Mouse (Mus musculus) left cerebral cortex, adult 8-10 months (tissue): Measurements from ENCODE around the gene Txnrd1. TPM values are rescaled to one million over a fixed set of nuclear protein-coding genes. Genes with fewer than 3 reads are reported as not detected.
A peak's percentile ranks its signal among the peaks of the same experiment; 100 is the strongest.

Source experiments
- DNase-seq, 2 experiments: peaks; one replicate each; pipeline ENCODE4 v3.0.0; 2022; ENCODE audit warnings: low spot score in 2 of 2
- total RNA-seq, 4 experiments: library from RNA; stranded (reverse); gene quantifications; 2 replicates each; pipeline ENCODE4 v1.2.4; 2022

Txnrd1 gene
- 10 to 100 TPM; 44.4 to 54.4 (median 51.4) TPM for total RNA-seq

- no peak for DNase-seq
Observed at GRCm38 (mm10) chr10:82833926-82834325, at the start of gene Txnrd1. Gene Txnrd1, plus strand, starts transcription at chr10:82833951.

DNA sequence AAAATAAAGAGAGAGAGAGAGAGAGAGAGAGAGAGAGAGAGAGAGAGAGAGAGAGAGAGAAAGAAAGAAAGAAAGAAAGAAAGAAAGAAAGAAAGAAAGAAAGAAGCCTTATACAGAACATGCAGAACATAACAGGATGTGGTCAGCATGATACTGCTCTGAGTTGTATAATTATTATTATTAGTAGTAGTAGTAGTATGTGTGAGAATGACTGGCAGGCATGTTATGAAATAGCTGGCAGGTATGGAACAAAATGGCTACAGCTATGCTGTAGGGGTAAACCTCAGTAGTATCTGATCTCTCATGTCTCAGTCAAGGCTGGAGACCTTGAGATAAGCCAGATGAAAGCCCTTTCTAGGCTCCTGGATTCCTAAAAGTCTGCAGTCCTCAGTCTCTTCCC, 44.6 kb upstream of the Txnrd1 start:
- DNase-seq = no peak

GRCm38 (mm10) chr10:82790504-82790903, 43.2 kb upstream of the Txnrd1 start:
- no peak for DNase-seq

DNA sequence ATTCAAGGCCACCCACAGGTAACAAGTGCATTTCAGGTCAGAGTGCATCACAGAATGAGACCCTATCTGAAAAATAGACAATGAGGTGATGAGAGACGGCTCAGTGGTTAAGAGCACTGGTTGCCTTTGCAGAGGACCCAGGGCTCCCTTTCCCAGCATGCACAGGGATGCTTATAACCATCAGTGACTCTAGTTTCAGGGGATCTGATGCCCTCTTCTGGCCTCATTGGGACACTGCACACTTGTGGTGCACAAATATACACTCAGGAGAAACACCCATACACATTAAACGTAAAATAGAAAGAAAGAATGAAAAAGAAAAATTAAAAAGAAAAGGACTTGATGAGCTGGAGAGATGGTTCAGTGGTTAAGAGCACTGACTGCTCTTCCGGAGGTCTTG, 42.0 kb upstream of the Txnrd1 start:
- no peak for DNase-seq

GRCm38 (mm10) chr10:82792311-82792710, 41.4 kb upstream of the Txnrd1 start:
- no peak for DNase-seq

DNA sequence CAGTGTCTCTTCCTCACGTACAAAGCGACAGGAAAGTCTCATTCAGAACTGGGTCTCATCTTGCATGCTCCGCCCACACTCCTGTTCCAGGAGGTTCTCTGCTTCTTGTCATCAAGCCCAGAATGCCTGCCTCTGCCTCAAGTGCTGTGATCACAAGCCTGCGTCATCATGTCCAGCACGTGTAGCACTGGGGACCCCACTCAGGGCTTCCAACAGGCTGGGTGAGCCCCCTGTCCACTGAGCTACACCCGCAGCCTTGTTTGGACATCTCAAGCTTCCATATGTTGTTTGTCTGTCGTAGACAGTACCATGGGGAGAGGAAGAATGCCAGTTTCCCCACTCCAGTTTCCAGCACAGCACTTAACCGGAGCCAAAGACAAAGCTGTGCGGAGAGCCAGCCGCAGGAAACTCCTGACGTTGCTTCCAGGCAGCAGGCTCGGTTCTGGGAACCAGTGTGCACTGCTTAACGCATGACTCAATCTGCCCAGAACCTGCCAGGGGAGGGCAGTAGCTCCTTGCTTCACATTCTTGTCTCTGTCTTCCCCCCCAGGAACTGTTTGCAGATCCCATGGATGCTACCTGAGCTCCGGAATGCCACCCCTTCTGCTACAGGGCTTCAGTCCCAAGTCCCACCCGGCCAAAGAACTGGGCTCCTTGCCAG, 38.5 kb upstream of the Txnrd1 start:
- peak; percentile 39 to 84 for DNase-seq

DNA sequence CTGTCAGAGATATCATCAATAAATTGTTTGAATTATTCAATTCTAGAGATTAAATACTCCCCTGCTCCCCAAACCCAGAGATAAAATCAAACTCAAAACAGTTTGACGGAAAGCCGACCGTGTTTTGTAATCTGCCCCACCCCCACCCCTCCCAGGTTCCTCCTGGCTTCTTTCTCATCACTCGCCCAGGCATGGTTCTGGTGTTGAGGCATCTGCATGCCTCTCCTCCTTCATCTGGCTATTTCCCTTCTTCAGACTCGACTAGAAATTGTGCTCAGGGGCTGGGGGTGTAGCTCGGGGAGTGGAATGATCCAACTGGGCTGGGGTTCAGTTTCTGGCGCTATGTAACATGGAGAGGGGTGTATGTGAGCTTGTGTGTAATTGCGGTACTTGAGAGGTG, 38.0 kb upstream of the Txnrd1 start:
- no peak for DNase-seq

DNA sequence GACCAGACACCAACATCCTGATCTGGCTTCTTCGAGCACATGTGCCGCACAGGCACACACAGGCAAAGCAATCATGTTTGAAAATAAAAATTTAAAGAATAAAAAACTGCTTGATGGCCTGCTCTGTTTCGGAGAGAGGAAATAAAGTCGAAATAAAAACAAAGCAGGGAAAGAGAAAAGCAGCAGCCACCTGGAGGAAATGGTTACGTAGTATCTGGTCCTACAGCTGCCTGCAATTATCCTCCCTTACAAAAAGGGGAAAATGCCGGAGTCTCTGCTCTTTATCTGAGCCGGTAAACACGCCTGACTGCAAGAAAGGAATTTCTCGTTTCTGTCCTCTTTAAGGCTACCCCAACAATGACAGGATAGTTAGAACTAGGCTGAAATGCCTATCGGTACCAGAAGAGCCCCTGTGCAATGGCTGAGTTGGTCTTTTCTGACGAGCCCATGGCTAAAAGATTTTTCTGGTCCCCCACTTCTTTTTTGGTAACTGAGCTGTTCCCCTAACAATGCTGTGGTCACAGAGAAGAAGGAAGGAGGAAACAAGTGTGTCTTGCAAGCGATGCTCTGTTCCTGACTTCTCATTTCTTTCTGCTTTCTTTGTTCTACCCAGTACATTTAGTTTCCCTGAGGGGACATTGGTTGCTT, 37.2 kb upstream of the Txnrd1 start:
- peak in 1 of 2 experiments; percentile 33 for DNase-seq

- DNase-seq = no peak
Observed at GRCm38 (mm10) chr10:82797119-82797491, 36.6 kb upstream of the Txnrd1 start.

GRCm38 (mm10) chr10:82798312-82798933, 35.3 kb upstream of the Txnrd1 start:
- no peak for DNase-seq

DNA sequence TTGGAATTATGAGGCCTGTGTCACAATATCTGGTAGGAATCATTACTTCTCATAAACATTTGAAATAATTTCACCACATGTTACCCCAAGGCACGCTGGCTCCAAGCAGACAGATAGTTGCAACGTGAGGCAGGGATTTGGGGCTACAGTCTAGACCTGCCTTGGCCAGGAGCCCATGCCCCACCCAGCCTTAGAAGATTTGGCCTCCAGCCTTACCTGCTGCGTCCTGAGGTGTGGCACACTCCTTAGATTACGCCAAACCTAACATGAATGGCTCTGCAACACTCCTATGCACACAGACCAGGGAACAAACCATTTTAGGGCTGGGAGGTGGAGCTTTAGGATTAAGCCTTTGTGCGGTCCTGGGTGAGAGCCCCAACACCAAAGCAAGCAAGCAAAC, 33.7 kb upstream of the Txnrd1 start:
- no peak for DNase-seq

DNA sequence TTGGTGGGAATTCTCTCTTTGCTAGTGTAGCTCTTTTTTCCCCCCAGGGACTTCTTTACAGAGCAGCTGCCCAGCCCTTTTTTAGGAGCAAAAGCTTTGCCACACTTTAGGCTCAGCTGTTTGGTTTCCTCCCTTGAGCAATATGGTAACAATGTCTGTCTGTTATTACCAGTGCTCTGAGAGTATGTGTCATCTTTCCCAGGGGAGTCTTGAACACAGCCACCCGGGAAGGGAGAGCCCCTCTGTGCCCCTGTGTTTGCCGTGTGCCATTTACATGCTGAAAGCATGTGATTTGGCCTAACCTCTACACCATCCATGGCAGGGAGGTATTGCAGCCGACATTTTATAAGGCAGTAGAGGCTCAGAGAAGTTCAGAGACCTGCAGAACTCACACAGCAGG, 29.4 kb upstream of the Txnrd1 start:
- DNase-seq = no peak

DNA sequence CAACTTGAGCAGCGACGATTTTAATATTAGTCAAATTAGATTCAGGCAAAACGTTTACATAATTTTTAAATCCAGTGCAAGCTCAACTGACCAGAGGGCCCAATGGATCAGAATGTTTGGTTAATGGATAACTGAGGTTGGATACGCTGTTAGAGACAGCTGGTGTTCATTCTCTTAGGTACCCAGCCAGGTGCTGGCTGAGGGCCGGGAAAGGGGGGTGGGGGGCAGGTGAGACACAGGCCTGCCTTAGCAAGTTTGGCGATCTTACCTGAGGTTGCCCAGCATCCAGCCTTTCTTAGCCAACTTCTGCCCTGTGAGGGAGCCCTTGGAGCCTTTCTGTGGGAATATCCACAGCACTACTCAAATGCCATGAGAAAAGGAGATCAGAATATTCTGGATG, 28.6 kb upstream of the Txnrd1 start:
- no peak for DNase-seq

GRCm38 (mm10) chr10:82806414-82806813, 27.3 kb upstream of the Txnrd1 start:
- DNase-seq = no peak

DNA sequence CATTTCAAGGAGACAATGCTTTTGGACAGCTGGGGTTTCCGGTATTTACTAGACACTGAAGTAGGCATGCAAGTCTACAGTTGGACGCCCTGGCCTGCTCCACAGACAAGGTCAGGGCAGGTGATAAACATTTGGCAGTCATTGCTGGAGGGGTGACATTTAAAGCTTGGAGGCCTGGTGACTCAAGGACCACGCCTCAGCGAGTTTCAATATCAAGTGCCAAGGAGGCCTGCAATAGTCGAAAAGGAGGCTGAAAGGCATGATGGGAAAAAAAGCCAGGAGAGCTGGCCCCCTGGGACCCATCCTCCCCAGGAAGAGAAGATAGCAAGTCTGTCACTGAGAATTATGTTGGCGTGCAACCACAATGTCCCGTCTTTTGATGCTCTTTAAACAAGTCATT, 26.5 kb upstream of the Txnrd1 start:
- DNase-seq = no peak

DNA sequence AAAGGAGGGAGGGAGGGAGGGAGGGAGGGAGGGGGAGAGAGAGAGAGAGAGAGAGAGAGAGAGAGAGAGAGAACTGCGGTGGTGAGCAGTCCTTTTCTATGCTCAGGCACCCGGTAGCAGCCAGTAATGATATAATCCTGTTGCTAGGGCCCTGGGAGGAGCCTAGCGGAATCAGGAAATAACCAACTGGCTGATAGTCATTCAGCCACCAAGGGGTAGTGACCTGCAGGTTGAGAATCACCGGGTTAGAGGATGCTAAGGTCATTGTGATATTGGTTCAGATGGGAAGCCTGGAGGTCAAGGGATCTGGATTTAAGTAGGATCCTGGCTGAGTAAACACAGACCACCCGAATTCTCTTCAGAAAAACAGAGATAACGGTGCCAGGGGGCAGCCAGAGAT, 25.6 kb upstream of the Txnrd1 start:
- DNase-seq = no peak

GRCm38 (mm10) chr10:82808891-82809290, 24.9 kb upstream of the Txnrd1 start:
- no peak for DNase-seq

DNA sequence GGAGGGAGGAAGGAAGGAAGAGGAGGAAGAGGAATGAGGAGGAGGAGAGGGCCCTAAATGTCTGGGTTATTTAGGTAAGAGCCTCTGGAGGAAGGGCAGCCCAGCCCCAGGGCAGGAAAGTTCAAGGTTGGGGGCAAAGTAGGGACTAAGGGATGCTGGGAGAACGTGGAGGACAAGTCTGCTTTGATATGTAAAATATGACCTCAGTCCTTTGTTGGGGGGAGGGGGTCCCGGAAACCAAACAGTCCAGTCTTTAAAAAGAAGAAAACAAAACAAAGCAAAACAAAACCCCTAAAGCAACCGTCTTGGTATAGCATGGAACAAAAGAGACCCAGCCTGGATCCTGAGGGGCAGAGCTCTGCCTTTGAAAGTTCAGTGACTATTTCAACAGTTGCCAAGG, 24.4 kb upstream of the Txnrd1 start:
- no peak for DNase-seq

DNA sequence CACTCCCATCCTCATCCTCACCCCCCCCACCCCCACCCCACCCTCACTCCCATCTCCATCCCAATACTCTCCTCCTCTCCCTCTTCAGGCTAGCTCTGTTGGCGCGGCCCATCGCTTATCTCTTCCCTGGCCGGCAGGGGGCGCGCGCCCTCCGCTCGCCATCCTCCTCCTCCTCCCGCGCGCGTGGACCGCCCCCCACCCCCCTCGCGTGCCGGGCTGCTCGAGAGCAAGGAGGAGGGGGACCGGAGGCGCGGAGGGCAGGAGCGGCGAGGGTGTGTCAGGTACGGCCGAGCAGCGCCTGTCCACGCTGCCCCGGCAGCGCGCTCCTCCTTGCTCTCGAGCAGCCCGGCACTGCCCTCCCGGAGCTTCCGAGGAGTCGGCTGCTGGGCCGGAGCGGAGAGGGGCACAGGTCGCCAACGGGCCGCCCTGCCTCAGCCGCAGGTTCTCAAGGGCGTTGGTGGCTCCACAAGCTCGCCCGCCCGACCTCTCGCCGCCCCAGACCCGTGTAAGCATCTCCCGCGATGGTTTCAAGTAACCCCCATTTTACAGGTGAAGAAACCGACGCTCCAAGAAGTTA, 21.8 kb upstream of the Txnrd1 start:
- peak in 1 of 2 experiments; percentile 54 for DNase-seq

DNA sequence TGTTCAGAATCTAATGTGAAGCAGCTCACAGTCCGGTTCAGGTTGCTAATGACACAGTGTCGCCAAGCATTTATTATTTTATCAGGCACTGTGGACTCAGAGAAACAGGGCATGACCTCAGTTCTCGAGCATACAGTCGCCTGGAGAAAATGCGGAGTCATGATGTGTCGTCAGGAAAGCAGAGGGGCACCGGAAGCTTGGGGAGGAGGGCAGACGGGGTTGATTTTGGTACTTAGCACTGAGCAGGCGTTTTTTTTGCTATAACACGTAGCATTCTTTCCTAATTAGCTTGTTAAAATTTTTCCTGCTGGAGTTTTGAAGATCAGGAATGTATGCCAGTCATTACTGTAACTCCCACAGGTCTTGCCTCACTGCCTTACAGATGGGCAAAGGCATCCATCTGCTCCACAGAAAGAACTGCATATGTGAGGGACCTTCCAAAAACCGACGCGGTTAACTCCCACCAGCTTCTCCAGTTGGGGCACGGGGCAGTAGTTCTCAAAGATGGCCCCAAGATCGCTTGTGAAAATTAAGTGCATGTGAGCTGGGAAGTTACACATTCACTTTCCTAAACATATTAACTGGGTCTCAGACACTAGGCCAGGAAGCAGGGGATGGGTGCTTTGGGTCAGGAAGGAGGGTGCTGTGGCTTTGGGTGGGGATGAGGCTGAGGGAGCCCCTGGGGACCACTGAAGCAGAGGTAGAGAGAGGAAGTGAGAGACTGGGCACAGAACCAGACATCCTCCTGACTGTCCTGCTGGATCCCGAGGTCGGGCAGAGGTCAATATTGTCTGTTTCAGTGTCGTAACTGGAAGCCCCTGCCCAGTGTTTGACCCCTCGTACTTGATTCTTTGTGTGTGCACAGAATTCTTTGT, 19.4 kb upstream of the Txnrd1 start:
- DNase-seq = no peak

DNA sequence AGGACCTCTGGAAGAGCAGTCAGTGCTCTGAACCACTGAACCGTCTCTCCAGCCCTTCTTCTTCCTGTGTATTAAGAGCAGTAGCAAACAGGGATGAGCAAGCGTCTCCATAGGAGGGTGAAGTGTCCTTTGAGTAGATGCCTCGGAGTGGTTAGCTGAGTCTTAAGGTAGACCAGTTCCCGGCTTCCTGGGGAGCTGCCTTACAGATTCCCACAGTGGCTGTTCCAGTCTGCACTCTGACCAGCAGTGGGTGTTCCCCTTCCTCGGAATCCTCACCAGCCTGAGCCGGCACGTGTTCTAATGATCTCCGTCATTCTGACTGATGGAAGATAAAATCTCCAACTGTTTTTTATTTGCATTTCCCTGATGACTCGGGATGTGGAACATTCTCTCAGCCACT, 17.3 kb upstream of the Txnrd1 start:
- no peak for DNase-seq

GRCm38 (mm10) chr10:82817514-82817913, 16.2 kb upstream of the Txnrd1 start:
- no peak for DNase-seq
